Mouse (Mus musculus) midbrain, embryonic 15.5 days (tissue): Measurements from ENCODE around the gene Parvb. TPM values are rescaled to one million over a fixed set of nuclear protein-coding genes. Genes with fewer than 3 reads are reported as not detected.

Source experiments
- ATAC-seq: fragments of 200-750 bp; cut with Nextera tagmentation; replicated peaks from 2 replicates; pipeline ENCODE4 v1.8.0; 2017; ENCODE audit warnings: moderate TSS enrichment
- H3K27ac ChIP-seq: fragments of 300-500 bp; sonication (generic); 2 replicates; pipeline ENCODE4 v1.5.1; 2015; ENCODE audit warnings: mild to moderate bottlenecking, inconsistent platforms
- H3K27me3 ChIP-seq: fragments of 300-500 bp; sonication (generic); replicated peaks from 2 replicates; pipeline ENCODE4 v1.6.1; 2015; ENCODE audit warnings: inconsistent platforms
- H3K36me3 ChIP-seq: fragments of 300-500 bp; sonication (generic); replicated peaks from 2 replicates; pipeline ENCODE4 v1.6.1; 2015; ENCODE audit warnings: inconsistent platforms
- H3K4me1 ChIP-seq: fragments of 300-500 bp; sonication (generic); 2 replicates; pipeline ENCODE4 v1.6.1; 2015; ENCODE audit warnings: inconsistent platforms
- H3K4me2 ChIP-seq: fragments of 300-500 bp; sonication (generic); 2 replicates; pipeline ENCODE4 v1.6.1; 2015; ENCODE audit warnings: inconsistent platforms, mild to moderate bottlenecking, moderate library complexity
- H3K4me3 ChIP-seq: fragments of 300-500 bp; sonication (generic); 2 replicates; pipeline ENCODE4 v1.5.1; 2015; ENCODE audit warnings: mild to moderate bottlenecking, inconsistent platforms
- H3K9ac ChIP-seq: fragments of 300-500 bp; sonication (generic); 2 replicates; pipeline ENCODE4 v1.6.1; 2015; ENCODE audit warnings: mild to moderate bottlenecking, inconsistent platforms
- H3K9me3 ChIP-seq: fragments of 300-500 bp; sonication (generic); 2 replicates; pipeline ENCODE4 v1.6.1; 2016; ENCODE audit warnings: inconsistent platforms
- WGBS: fragments of 180-500 bp; shearing (Covaris S2); methylation state at CpG from one replicate; pipeline ENCODE4 v1.1.7; 2015; ENCODE audit warnings: mixed read lengths; 5-methylcytosine and 5-hydroxymethylcytosine counted together
- polyA plus RNA-seq: library from polyadenylated mRNA; unstranded; fragments of >200 nt; fragmentation: Nextera tagmentation; extraction: Ambion mirVana; gene quantifications from 2 replicates; pipeline ENCODE4 v1.2.1, GENCODE M21; 2015

The Parvb gene
- polyA plus RNA-seq, 1 experiment from 2014 or later: 4.2 TPM

DNA sequence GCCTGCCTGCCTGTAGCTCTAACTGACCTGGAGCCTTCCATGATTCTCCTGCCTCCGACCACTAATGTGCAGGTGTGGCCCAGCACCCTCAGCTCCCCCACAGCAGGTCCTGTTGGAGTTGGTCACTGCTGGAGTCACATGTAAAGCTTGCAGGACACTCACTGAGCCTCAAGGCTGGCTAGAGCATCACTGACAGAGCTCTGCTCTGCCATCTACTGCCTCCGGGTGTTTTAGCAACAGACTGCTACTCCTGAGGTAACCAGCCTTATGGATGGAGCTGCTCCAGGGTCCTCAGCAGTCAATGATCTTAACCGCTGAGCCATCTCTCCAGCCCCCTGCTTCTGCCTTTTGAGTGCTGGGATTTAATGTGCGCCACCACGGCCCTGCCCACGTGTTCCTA lies 8.4 kb upstream of the Parvb start:
- peaks cover 46% of the 10 kb centered on the region for H3K4me1 ChIP-seq
- no peak overlapping the region for H3K4me3 ChIP-seq
- 25% methylated on average over 6 of the region's 6 CpGs for WGBS
- no peak for ATAC-seq
- no peaks in the 10 kb centered on the region for H3K9me3 ChIP-seq
- no peaks in the 10 kb centered on the region for H3K27me3 ChIP-seq
- no peak overlapping the region for H3K4me2 ChIP-seq
- H3K27ac ChIP-seq: peak overlapping the region; percentile 27
- H3K9ac ChIP-seq: no peak overlapping the region
- H3K36me3 ChIP-seq: no peaks in the 10 kb centered on the region

GRCm38 (mm10) chr15:84224779-84225178 lies 7.1 kb upstream of the Parvb start:
- H3K36me3 ChIP-seq: no peaks in the 10 kb centered on the region
- no peak overlapping the region for H3K4me3 ChIP-seq
- no peaks in the 10 kb centered on the region for H3K27me3 ChIP-seq
- H3K4me1 ChIP-seq: peaks cover 41% of the 10 kb centered on the region
- 32% methylated on average over 10 of the region's 10 CpGs for WGBS
- H3K9ac ChIP-seq: no peak overlapping the region
- no peak for ATAC-seq
- peak overlapping the region; percentile 27; the same call in 1 of the 2 replicates for H3K27ac ChIP-seq
- H3K9me3 ChIP-seq: no peaks in the 10 kb centered on the region
- H3K4me2 ChIP-seq: no peak overlapping the region

DNA sequence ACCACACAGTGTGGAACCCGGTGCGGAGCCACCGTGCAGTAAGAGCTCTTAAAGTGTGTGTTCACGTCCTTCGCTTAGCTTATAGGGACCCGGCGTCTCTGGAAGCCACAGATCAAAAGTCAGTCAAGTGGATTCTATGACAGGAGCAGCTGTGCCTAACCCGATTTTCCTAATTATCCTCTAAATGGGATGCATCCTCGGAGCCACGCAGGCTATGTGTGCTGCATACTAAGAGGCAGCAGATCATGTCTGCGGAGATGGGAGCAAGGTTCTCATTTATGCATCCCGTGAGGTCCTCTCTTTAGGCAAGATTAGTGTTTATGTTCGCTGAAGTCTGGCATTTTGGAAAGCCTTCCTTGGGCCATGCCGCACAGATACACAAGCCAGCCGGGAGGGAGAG lies 4.9 kb upstream of the Parvb start:
- Histone ChIP-seq H3K9me3 (no peaks in the 10 kb centered on the region), H3K4me2 (peak overlapping the region; percentile 5; the same call in 1 of the 2 replicates), H3K4me1 (peaks cover 55% of the 10 kb centered on the region), H3K27me3 (no peaks in the 10 kb centered on the region), H3K9ac (no peak overlapping the region), H3K36me3 (no peaks in the 10 kb centered on the region), H3K27ac (peak overlapping the region; percentile 70), H3K4me3 (no peak overlapping the region)
- 12% methylated on average over 15 of the region's 15 CpGs for WGBS
- peak; percentile 80 for ATAC-seq

- 5% methylated on average over 5 of the region's 5 CpGs for WGBS
- H3K4me1 ChIP-seq: peaks cover 55% of the 10 kb centered on the region
- H3K27ac ChIP-seq: peak overlapping the region; percentile 74
- no peak for ATAC-seq
- no peak overlapping the region for H3K4me3 ChIP-seq
- no peaks in the 10 kb centered on the region for H3K36me3 ChIP-seq
- H3K27me3 ChIP-seq: no peaks in the 10 kb centered on the region
- H3K4me2 ChIP-seq: peak overlapping the region; percentile 86
- no peaks in the 10 kb centered on the region for H3K9me3 ChIP-seq
- no peak overlapping the region for H3K9ac ChIP-seq
These were observed 1.2 kb upstream of the Parvb start for GRCm38 (mm10) chr15:84230661-84231060.

DNA sequence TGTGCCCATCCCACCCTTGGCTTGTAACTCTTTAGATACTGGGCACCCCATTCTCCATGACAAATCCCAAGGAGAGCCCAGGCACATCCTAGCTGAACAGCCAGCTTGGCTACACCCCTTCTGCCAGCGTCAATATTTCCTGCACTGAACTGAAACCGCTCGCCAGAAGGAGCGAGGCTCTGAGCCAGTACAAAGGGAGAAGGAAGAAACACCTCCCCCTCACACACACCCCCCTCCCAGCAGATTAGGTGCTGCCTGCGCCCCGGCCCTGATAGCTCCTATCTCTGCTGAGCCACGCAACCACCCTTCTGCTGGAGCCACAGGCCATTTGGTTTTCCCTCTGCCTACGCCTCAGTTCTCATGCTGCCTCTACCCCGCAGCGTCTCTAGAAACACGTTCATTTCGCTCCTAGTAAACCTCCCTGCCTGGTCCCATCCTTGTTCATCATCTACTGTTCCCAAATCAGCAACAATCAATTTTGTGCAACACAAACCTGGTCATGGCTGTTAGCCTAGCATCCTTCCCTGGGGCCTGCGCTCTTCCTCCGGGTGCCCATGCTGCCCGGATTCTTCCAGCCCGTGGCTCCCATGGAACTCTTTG lies 630 bp upstream of the Parvb start:
- peak overlapping the region; percentile 74 for H3K27ac ChIP-seq
- H3K4me2 ChIP-seq: peak overlapping the region; percentile 86
- no peaks in the 10 kb centered on the region for H3K27me3 ChIP-seq
- H3K4me3 ChIP-seq: peak overlapping the region; percentile 37
- WGBS: 4% methylated on average over 16 of the region's 16 CpGs
- 0 out of 2 replicates have a peak, but pooled peaks have one; percentile 22 for ATAC-seq
- H3K9me3 ChIP-seq: no peaks in the 10 kb centered on the region
- peak overlapping the region; percentile 28 for H3K9ac ChIP-seq
- peaks cover 51% of the 10 kb centered on the region for H3K4me1 ChIP-seq
- no peaks in the 10 kb centered on the region for H3K36me3 ChIP-seq

- Histone ChIP-seq H3K4me2 (peak overlapping the region; percentile 86), H3K36me3 (no peaks in the 10 kb centered on the region), H3K27ac (no peak overlapping the region), H3K27me3 (no peaks in the 10 kb centered on the region), H3K4me3 (peak overlapping the region; percentile 37), H3K9ac (no peak overlapping the region), H3K4me1 (peaks cover 37% of the 10 kb centered on the region), H3K9me3 (no peaks in the 10 kb centered on the region)
- 13% methylated on average over 8 of the region's 8 CpGs for WGBS
- ATAC-seq: no peak
These were observed 766 bp downstream of the Parvb start for GRCm38 (mm10) chr15:84232609-84233008.

GRCm38 (mm10) chr15:84234794-84235581 lies 3.1 kb downstream of the Parvb start:
- Histone ChIP-seq H3K4me3 (no peak overlapping the region), H3K36me3 (no peaks in the 10 kb centered on the region), H3K9me3 (no peaks in the 10 kb centered on the region), H3K27me3 (no peaks in the 10 kb centered on the region), H3K4me1 (peaks cover 53% of the 10 kb centered on the region), H3K4me2 (no peak overlapping the region), H3K9ac (no peak overlapping the region), H3K27ac (peak overlapping the region; percentile 58; the same call in 1 of the 2 replicates)
- 78% methylated on average over 7 of the region's 7 CpGs for WGBS
- ATAC-seq: peak; percentile 52; the same call in 1 of the 2 replicates

DNA sequence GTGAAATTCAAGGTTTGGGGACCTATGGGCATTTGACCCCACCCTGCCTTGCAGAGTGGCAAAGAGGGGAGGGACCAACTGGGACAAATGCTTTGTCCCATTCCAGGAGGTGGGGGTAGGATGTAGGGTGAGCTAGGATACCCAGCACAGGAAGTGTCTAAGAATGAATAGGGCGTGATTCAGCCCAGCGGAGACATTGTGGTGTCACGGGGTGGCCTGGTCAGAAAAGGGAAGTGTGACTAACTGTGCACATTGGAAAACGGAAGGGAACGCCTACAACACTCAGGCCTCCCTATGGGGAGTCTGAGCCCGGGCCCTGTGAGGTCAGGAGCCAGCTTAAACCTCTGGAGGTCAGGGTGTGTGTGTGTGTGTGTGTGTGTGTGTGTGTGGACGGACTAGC lies 3.8 kb downstream of the Parvb start:
- H3K36me3 ChIP-seq: no peaks in the 10 kb centered on the region
- H3K9ac ChIP-seq: no peak overlapping the region
- no peak overlapping the region for H3K4me3 ChIP-seq
- ATAC-seq: no peak
- peaks cover 51% of the 10 kb centered on the region for H3K4me1 ChIP-seq
- H3K27me3 ChIP-seq: no peaks in the 10 kb centered on the region
- WGBS: 47% methylated on average over 7 of the region's 7 CpGs
- no peaks in the 10 kb centered on the region for H3K9me3 ChIP-seq
- no peak overlapping the region for H3K4me2 ChIP-seq
- no peak overlapping the region for H3K27ac ChIP-seq

DNA sequence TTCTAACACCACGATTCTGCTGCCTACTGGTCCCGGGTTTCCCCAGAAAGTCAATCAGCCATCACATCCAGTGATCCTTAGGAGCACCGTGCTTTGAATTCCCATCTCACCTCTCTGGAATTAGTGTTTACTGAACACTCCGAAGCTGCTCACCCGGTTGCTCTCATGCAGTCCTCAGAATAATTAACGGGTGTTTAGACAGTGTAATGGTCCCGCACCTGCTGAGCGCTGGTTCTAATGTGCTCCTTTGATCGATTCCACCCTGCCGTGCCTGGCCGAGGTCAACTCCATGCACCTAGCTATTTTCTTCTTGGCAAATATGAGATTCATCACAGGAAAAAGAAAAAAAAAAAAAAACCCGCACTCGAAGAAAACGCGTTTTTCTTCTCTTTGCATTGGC lies 6.7 kb downstream of the Parvb start:
- no peak for ATAC-seq
- Histone ChIP-seq H3K27ac (peak overlapping the region; percentile 7), H3K4me2 (peak overlapping the region; percentile 23; the same call in 1 of the 2 replicates)

DNA sequence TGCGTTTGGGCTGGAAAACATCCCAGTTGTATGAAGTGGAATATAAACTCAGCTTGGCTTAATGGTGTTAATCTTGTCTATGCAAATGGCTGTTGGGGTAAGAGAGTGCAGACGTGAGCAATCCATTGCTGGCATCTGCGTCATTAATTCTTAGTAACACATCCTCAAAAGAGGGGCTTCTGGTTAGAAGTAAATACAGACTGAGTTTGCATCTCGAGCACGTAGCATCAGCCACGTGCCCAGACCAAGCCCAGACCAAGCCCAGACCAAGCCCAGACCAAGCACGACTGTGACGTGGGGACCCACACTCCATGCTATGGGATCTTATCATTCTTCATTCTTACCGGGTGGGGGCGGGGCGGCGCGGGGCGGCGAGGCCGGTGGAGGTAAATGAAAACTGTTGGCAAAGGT lies 7.2 kb downstream of the Parvb start:
- H3K4me2 ChIP-seq: peak overlapping the region; percentile 23
- peaks cover 27% of the 10 kb centered on the region for H3K4me1 ChIP-seq
- H3K36me3 ChIP-seq: no peaks in the 10 kb centered on the region
- H3K9ac ChIP-seq: no peak overlapping the region
- no peaks in the 10 kb centered on the region for H3K9me3 ChIP-seq
- H3K4me3 ChIP-seq: no peak overlapping the region
- H3K27me3 ChIP-seq: no peaks in the 10 kb centered on the region
- ATAC-seq: no peak
- 27% methylated on average over 16 of the region's 16 CpGs for WGBS
- H3K27ac ChIP-seq: peak overlapping the region; percentile 42

More for the DNA sequence above, 6.7 kb downstream of the Parvb start:
- Histone ChIP-seq H3K4me1 (peaks cover 27% of the 10 kb centered on the region), H3K9me3 (no peaks in the 10 kb centered on the region), H3K4me3 (no peak overlapping the region), H3K27me3 (no peaks in the 10 kb centered on the region), H3K9ac (no peak overlapping the region), H3K36me3 (no peaks in the 10 kb centered on the region)
- WGBS: 28% methylated on average over 15 of the region's 15 CpGs

GRCm38 (mm10) chr15:84241520-84241919 lies 9.7 kb downstream of the Parvb start:
- no peak overlapping the region for H3K4me2 ChIP-seq
- peaks cover 25% of the 10 kb centered on the region for H3K4me1 ChIP-seq
- no peaks in the 10 kb centered on the region for H3K36me3 ChIP-seq
- WGBS: 38% methylated on average over 7 of the region's 7 CpGs
- H3K27me3 ChIP-seq: no peaks in the 10 kb centered on the region
- H3K4me3 ChIP-seq: no peak overlapping the region
- ATAC-seq: no peak
- no peak overlapping the region for H3K9ac ChIP-seq
- H3K9me3 ChIP-seq: no peaks in the 10 kb centered on the region
- H3K27ac ChIP-seq: no peak overlapping the region

DNA sequence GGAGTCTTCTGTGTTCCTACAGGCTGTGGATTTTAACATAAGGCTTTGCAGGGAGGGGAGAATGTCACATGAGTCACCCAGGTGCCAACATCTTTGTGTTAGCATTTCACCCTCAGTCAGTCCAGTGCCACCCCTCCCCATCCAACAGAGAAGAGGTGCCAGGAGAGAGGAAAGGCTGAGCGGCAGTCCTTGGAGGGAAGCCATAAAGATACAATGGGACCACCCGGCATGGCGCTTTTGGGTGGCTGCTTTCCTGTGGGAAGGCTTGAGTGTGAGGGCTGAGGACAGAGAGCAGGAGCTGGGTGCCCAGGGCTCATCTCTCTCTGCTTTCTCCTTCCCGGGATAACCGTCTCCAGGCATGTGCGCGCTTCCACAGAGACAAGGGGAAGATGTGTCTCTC lies 13.3 kb downstream of the Parvb start:
- H3K4me1 ChIP-seq: peaks cover 6% of the 10 kb centered on the region
- peak overlapping the region; percentile 67 for H3K27ac ChIP-seq
- H3K9ac ChIP-seq: no peak overlapping the region
- H3K27me3 ChIP-seq: no peaks in the 10 kb centered on the region
- ATAC-seq: no peak; the same call in 1 of the 2 replicates
- WGBS: 59% methylated on average over 7 of the region's 7 CpGs
- H3K9me3 ChIP-seq: no peaks in the 10 kb centered on the region
- no peaks in the 10 kb centered on the region for H3K36me3 ChIP-seq
- no peak overlapping the region for H3K4me3 ChIP-seq
- no peak overlapping the region for H3K4me2 ChIP-seq
